Mouse (Mus musculus): ENCODE results near the gene Srgap3.

DNA sequence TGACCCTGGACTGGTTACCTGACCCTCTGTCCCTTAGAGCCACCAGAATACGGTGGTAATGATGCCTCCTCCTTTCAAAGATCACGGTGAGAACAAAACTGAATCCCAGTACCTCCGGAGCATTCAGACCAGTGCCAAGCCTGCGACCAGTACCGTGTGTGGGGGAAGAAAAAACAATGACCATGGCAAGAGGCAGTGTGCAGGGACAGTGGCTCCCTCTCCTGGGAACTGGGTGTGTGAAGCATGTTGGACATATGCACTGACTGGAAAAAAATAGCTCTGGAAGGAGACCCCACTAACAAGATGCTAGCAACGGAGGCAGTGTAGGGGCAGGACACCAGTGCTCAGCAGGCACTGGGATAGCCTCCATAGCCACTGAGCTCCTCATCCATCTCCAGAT, 157.2 kb downstream of the Srgap3 start:
- TF ChIP-seq HCFC1 (IDR thresholded peaks at IDR 0.05; ENCODE audit: borderline replicate concordance, insufficient read depth, low read length) (no peak), ZNF384 (IDR thresholded peaks at IDR 0.05; ENCODE audit: low read depth, low read length) (no peak), ZC3H11A (IDR thresholded peaks at IDR 0.05; ENCODE audit: borderline replicate concordance, low read depth, low read length) (no peak), MAFK (IDR thresholded peaks at IDR 0.05; ENCODE audit: insufficient read depth, low read depth, low read length) (no peak)
